Mouse (Mus musculus): Measurements from ENCODE around the gene Lax1.

DNA sequence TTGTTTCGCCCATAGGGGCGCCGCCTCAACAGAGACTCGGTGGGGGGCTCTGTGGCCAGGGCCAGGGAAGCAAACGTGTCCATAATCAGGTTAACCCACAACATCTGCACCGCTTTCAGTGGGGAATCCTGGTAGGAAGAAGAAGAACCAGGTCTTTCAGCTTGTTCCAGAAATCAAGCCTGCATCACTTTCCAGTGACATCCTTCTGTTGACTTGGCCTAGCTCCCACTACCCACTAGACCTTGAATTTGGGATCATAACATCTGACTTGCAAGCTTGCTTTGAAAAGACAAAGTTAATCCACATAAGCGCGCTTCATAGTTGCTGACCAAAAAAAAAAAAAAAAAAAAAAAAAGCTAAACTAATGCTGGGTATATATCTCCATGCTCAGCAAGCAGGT, 28.9 kb upstream of the Lax1 start:
- no peak for TF ChIP-seq EP300 (IDR thresholded peaks at IDR 0.05; ENCODE audit: low read depth)
- TF ChIP-seq CTCF (IDR thresholded peaks at IDR 0.05; ENCODE audit: low read depth), result no peak

Data from liver, postnatal 0 days (tissue).